Mouse (Mus musculus): Measurements from ENCODE around the gene Bbs4.
A peak's percentile ranks its signal among the peaks of the same experiment; 100 is the strongest.

Bbs4 gene

DNA sequence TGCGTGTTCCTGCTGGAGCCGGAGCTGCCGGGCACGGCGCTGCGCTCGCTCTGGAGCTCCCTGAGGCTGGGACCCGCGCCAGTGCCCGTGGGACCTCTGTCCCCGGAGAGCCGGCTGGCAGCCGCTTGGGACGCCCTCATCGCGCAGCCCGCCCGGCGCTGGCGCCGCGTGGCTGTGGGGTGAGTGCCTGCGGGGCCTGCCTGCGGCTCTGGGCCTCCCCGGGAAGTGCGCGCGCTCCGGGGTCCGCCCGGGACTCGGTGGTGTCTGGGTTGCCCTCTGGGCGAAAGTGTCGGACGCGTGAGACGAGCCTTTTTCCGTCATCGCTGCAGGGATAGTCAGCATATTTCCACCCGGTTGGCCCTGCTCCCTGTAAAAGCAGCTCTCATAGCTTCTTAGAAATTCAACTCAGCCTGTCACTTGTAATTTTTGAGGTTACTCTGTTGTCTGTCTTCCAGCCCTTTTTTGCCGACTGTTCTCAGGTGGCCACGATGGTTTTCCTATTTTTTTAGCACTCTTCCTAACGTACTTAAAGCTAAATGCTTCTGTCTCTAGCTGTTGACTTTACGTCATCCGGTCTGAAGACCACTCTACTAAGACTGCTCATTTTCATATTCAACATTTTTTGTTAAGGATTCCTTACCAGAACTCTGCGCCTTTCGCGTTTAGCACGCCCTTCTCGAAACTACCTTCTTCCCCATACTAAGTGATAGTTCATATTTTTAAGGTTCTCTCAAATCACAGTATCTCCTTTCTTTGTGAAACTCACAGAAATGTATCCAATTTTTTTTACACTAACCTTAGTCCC lies 61.4 kb downstream of the Bbs4 start:
- no peak for DNase-seq (ENCODE audit: low spot score)

DNA sequence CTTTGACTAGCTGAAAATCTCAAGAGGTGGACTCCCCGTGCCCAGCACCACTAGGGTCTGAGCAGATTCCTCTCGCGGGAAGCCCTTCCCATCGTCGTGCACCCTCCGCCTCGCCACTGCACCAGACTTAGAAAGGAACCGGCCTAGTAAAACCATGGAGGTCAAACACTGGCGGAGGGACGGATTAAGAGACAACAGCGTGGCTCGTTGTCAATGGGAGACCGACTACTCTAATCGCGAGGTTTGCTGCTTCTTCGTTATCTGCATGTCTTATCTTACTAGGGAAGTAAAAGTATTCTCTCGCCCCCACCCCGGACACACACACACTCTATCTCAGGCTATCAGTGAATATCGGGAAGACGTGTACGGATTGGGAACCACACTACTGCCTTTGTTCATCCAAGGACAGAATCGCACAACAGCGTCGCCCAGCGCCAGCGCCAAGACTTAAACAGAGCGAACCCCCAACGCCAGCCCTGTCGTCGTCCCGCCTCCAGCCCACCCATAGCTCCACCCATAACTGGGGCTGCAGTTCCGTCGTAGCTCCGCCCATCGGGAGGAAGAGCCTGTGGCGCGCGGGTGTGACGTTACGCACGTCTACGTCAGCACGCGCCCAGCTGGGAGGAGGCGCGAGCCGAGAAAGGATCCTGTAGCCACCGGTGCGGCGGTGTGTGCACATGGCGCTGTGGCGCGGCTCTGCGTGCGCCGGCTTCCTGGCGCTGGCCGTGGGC lies 62.2 kb downstream of the Bbs4 start, which contains the start of gene Adpgk:
TSS of gene Adpgk (plus strand) at position 602 of the 731 bp plus-strand sequence.
- peak; percentile 96 for DNase-seq (ENCODE audit: low spot score)

DNA sequence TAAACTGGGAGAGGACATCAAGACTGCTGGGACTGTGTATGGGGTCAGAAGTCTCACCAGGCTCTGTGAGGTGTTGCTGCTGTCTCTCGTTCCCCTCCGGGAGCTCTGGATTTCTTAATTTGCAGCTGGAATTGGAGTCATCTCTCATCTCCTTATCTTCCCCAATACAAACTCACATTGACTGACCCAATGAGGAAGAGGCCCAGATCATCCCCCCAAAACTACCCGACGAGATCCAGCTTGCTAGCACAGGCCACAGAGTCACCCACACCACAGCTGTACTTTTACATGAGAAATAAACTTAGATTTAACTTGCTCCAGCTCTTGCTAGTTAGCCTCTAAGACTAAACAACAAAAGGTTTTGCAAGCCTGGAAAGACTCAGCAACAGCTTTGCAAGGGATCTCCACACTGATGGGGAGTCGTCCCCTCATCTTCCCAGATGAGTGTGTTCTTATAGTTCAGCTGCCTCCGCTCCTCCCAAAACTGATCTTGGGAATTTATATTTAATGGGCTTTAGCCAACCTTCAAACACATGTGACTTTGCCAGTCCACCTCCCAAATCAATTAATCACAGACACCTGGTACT lies 63.7 kb downstream of the Bbs4 start:
- no peak for DNase-seq (ENCODE audit: low spot score)

DNA sequence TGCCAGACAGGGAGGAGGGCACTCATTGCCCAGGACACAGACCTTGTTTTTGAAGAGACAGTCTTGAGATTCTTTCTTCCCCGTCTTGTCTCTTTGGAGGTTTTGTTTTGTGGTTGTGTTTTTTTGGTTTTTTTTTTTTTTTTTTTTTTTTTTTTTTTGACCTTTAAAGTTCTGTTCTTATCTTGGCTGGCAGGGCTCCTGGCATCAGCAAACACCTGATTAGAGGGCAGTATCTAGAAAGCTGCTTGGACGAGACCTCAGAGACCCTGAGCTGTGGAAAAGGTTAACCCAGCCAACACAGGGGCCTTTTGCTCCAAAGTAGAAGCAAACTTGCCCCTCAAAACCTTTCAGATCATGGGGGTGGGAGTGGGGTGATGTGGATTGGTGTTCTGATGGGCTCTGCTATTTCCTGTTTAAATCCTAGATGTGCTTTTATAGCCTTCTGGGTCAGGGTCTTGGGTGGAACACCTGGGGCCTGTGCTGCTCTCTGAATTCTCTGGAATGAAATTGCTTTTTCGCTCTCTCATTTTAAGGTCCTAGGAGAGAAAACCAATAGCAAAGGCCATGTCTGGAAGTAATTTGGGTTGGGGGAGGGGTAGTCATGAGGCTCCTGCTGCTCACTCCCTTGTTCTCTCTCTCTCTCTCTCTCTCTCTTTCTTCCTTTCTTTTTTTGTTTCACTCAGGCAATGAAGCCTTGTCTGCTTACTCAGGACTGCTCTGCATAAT lies 64.5 kb downstream of the Bbs4 start:
- DNase-seq (ENCODE audit: low spot score): no peak

DNA sequence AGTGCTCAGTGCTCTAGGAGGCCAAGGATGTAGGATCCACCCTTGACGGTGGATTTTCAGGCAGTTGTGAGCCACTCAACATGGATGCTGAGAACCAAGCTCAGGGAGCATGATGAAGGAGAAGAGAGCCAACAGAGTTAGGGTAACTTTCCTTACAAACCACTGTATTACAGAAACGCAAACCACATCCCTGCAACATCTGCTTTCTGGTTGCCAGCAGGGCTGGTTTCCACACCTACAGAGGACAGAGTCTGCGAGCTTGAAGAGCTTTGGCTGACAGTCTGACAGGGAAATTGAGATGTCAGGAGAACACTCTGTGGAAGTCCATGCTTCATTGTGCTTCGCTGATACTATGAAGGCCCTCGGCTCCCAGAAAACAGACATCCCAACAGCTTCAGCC lies 65.2 kb downstream of the Bbs4 start:
- DNase-seq (ENCODE audit: low spot score): no peak

DNA sequence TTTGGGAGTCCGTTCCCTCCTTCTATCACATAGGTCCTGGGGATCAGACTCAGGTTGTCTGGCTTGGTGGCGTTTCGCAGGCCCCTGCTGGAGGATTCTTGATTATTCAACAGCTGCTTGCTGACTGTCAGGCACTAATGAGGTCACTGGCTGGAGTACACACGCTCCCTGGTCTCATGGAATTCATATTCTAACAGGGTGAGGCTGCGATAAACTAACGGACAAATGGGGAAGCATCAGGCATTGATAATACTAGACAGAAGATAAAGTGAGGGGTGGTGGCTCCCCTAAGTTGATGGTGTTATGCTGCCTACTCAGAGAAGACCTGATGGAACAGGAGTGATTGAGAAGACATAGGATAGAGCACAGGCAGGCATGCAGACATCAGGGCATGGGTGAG lies 67.7 kb downstream of the Bbs4 start:
- no peak for DNase-seq (ENCODE audit: low spot score)

DNA sequence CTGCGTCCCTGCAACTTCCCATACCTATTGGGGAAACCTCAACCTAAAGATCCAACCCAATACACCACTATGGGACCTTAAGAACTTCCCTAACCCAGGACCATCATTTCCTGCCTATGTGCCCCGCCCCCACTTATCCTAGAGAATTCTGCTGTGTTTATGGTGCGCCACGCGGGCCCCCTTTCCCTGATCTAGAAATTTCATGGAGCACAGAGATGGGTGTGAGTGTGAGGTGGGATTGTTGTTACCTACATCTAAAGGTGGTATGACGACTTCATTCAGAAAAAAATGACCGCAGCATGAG lies 70.7 kb downstream of the Bbs4 start:
- no peak for DNase-seq (ENCODE audit: low spot score)

DNA sequence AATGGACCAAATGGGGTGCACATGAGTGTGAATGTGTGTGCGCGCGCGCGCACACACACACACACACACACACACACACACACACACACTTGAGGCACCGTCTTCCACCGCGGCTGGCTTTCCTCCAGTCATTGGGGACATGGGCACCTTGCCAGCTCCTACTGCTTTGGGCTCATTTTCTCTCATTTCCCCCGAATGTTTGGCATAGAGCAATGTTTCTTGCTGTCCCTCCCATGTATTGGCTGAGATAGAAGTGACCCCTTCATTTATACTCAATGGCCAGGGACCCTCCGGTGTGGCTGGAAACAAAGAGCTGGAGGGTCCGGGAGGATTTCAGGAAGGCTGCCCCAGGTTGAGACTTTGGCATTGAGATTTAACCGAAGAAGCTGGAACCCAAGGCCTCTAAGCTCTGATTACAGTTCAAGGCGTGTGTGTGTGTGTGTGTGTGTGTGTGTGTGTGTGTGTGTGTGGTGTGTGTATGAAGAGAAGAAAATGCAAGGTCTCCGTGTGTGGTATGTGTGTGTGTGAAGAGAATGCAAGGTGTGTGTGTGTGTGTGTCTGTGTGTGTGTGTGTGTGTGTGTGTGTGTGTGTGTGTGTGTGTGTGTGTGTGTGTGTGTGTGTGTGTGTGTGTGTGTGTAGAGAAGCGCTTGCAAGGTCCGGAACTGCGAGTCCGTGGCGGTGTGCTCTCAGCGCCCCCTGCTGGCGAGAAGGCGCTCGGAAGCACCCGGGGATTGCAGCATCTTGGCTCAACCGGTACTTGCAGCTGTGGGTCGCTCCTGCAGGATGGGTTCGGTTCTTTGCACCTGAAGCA lies 71.2 kb downstream of the Bbs4 start:
- peak; percentile 61 for DNase-seq (ENCODE audit: low spot score)

DNA sequence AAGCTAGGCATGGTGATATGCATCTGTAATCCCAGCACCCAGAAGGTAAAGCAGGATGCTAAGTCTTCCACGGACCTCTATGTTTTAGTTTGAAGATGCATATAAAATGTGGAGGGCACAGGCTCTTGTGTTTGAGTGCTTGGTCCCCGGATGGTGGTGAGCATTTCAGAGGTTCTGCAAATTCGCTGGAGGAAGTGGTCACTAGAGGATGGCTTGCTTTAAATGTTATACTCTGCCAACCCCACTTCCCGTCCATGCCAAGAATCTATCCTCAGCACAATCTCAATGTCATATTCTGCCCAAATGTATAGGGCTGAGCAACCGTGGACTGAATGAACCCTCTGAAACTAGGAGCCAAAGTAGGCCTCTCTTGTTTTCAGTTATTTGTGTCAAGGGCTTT lies 72.4 kb downstream of the Bbs4 start:
- no peak for DNase-seq (ENCODE audit: low spot score)

DNA sequence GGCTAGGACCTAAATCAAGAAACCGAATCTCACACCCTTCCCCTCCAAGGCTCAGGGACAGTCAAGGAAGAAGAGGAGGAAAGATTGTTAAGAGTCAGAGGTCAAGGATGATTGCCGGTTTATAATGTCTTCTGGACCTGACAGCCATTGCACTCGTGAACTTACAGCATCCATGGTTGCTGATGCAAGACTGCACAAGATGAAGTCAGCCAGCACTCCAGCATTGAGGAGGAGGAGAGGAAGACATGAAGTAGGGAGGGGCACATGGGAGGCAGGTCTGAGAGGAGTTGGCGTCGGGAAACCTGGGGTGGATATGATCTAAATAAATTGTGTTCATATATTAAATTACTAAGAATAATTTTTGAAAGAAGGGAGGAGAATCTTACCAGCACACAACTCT lies 74.6 kb downstream of the Bbs4 start:
- no peak for DNase-seq (ENCODE audit: low spot score)

DNA sequence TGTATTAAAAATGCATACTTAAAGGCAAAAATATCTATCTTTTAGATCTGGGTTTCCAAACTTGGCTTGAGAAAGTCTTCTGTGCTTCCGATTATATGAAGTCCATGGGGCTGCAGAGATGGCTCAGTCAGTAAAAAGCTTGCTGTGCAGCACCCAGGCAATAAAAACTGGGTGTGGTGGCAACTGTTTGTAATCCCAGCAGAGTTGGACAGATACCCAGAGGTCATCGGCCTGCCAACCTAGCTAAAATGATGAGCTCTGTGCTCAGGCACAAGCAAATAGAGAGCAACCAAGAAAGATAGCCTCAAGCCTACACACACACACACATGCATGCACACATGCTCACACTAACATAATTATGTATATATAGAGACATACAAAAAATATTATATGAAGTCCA lies 75.1 kb downstream of the Bbs4 start:
- DNase-seq (ENCODE audit: low spot score): no peak

DNA sequence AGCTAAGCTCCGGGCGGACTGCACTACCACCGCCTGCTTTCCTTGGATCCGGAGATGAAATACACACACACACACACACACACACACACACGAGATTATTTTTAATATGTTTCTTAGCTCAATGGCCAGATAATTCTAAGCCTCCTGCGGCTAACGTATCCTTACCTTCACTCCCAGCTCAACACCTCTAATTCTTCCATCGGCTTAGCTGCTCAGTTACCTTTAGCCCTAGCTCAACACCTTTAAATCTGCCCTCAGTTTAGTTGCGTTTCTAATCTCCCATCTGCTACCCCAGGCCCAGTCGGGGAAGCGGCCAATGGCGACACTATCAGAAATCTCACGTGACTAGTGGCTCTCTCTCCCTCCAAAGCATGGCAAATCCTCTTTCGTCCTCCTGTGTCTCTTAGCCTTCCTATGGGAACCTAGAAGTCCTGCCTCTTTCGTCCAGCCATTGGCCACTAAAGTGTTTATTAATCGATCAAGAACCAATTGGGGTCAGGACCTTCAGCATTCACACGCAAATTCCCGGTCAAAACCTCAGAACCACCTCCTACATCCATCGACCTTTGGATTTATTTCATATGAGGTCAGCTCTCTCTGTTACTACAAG lies 78.4 kb downstream of the Bbs4 start:
- DNase-seq (ENCODE audit: low spot score): no peak

DNA sequence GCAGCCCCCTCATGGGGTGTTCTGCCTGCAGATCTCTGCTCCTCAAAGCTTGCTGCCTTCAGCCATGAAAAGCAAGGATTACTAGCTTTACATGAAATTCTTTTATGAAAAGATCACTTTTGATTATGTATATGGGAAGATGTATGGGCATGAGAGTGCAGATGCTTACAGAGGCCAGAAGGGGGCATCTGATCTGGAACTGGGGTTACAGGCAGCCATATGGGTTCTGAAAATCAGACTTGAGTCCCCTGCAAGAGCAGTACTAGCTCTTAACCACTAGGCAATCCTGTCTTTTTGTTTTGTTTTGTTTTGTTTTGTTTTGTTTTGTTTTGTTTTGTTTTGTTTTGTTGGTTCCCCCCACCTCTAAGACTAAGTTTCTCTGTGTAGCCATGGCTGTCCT lies 80.1 kb downstream of the Bbs4 start:
- no peak for DNase-seq (ENCODE audit: low spot score)
